Mouse (Mus musculus): ENCODE measurements around the gene Snx29. TPM values are rescaled to one million over a fixed set of nuclear protein-coding genes. Genes with fewer than 3 reads are reported as not detected.

The Snx29 gene
- polyA plus RNA-seq, 1 experiment from 2014 or later: 19.2 TPM

GRCm38 (mm10) chr16:11533441-11533840 is 210.7 kb downstream of the Snx29 start:
- ATAC-seq (ENCODE audit: low FRiP score): no peak
- WGBS: 70% methylated on average over 3 of the region's 3 CpGs

GRCm38 (mm10) chr16:11537663-11538062 is 215.0 kb downstream of the Snx29 start:
- no peak overlapping the region for H3K4me2 ChIP-seq (replicated peaks)
- no peak overlapping the region for H3K9ac ChIP-seq
- no peak overlapping the region for H3K27ac ChIP-seq
- H3K36me3 ChIP-seq: no peaks in the 10 kb centered on the region
- H3K4me3 ChIP-seq: no peak overlapping the region
- 0 out of 2 replicates have a peak, but pooled peaks cover 5% of the 10 kb centered on the region for H3K4me1 ChIP-seq
- no peaks in the 10 kb centered on the region for H3K9me3 ChIP-seq (replicated peaks)
- ATAC-seq (ENCODE audit: low FRiP score): no peak
- WGBS: 51% methylated on average over 5 of the region's 5 CpGs
- no peaks in the 10 kb centered on the region for H3K27me3 ChIP-seq

More at GRCm38 (mm10) chr16:11533441-11533840, 210.7 kb downstream of the Snx29 start:
- Histone ChIP-seq H3K9me3 (replicated peaks) (no peaks in the 10 kb centered on the region), H3K36me3 (0 out of 2 replicates have a peak, but pooled peaks cover 3% of the 10 kb centered on the region), H3K9ac (no peak overlapping the region), H3K4me2 (replicated peaks) (no peak overlapping the region), H3K27ac (no peak overlapping the region), H3K4me1 (peaks cover 5% of the 10 kb centered on the region; the same call in 1 of the 2 replicates), H3K4me3 (no peak overlapping the region), H3K27me3 (no peaks in the 10 kb centered on the region)

GRCm38 (mm10) chr16:11538191-11538590 is 215.5 kb downstream of the Snx29 start:
- Histone ChIP-seq H3K27ac (no peak overlapping the region), H3K4me2 (replicated peaks) (no peak overlapping the region), H3K4me3 (no peak overlapping the region), H3K36me3 (no peaks in the 10 kb centered on the region), H3K9me3 (replicated peaks) (no peaks in the 10 kb centered on the region), H3K27me3 (no peaks in the 10 kb centered on the region), H3K4me1 (peaks cover 5% of the 10 kb centered on the region; the same call in 1 of the 2 replicates), H3K9ac (no peak overlapping the region)
- ATAC-seq (ENCODE audit: low FRiP score): no peak
- 54% methylated on average over 3 of the region's 3 CpGs for WGBS

- Histone ChIP-seq H3K4me1 (peaks cover 5% of the 10 kb centered on the region; the same call in 1 of the 2 replicates), H3K36me3 (no peaks in the 10 kb centered on the region), H3K27ac (no peak overlapping the region), H3K4me3 (no peak overlapping the region), H3K4me2 (replicated peaks) (no peak overlapping the region), H3K9ac (no peak overlapping the region), H3K9me3 (replicated peaks) (no peaks in the 10 kb centered on the region), H3K27me3 (no peaks in the 10 kb centered on the region)
- no peak for ATAC-seq (ENCODE audit: low FRiP score)
These were observed 218.3 kb downstream of the Snx29 start for GRCm38 (mm10) chr16:11540961-11541360.

- Histone ChIP-seq H3K4me3 (no peak overlapping the region), H3K9me3 (replicated peaks) (no peaks in the 10 kb centered on the region), H3K36me3 (no peaks in the 10 kb centered on the region), H3K9ac (no peak overlapping the region), H3K4me2 (replicated peaks) (no peak overlapping the region), H3K4me1 (peaks cover 5% of the 10 kb centered on the region; the same call in 1 of the 2 replicates), H3K27ac (no peak overlapping the region), H3K27me3 (no peaks in the 10 kb centered on the region)
- no peak for ATAC-seq (ENCODE audit: low FRiP score)
- whole genome bisulfite sequencing: 94% methylated on average over 7 of the region's 7 CpGs
These were observed 219.1 kb downstream of the Snx29 start for GRCm38 (mm10) chr16:11541769-11542168.

- no peak for ATAC-seq (ENCODE audit: low FRiP score)
These were observed 227.5 kb downstream of the Snx29 start for GRCm38 (mm10) chr16:11550043-11550725.

GRCm38 (mm10) chr16:11561714-11562113 is 239.0 kb downstream of the Snx29 start:
- Histone ChIP-seq H3K27me3 (no peaks in the 10 kb centered on the region), H3K27ac (no peak overlapping the region), H3K9me3 (replicated peaks) (no peaks in the 10 kb centered on the region), H3K9ac (no peak overlapping the region), H3K4me1 (peaks cover 2% of the 10 kb centered on the region; the same call in 1 of the 2 replicates), H3K36me3 (no peaks in the 10 kb centered on the region), H3K4me3 (no peak overlapping the region), H3K4me2 (replicated peaks) (no peak overlapping the region)
- ATAC-seq (ENCODE audit: low FRiP score): no peak
- WGBS: 70% methylated on average over 2 of the region's 2 CpGs

More at GRCm38 (mm10) chr16:11550043-11550725, 227.5 kb downstream of the Snx29 start:
- 90% methylated on average over 8 of the region's 8 CpGs for WGBS
- no peak overlapping the region for H3K4me2 ChIP-seq (replicated peaks)
- no peak overlapping the region for H3K4me3 ChIP-seq
- H3K27me3 ChIP-seq: no peaks in the 10 kb centered on the region
- no peaks in the 10 kb centered on the region for H3K4me1 ChIP-seq
- no peaks in the 10 kb centered on the region for H3K9me3 ChIP-seq (replicated peaks)
- H3K36me3 ChIP-seq: no peaks in the 10 kb centered on the region
- no peak overlapping the region for H3K27ac ChIP-seq
- H3K9ac ChIP-seq: no peak overlapping the region

GRCm38 (mm10) chr16:11563846-11564245 is 241.1 kb downstream of the Snx29 start:
- no peaks in the 10 kb centered on the region for H3K27me3 ChIP-seq
- no peak overlapping the region for H3K4me2 ChIP-seq (replicated peaks)
- H3K4me3 ChIP-seq: no peak overlapping the region
- H3K9ac ChIP-seq: no peak overlapping the region
- 61% methylated on average over 4 of the region's 4 CpGs for WGBS
- H3K36me3 ChIP-seq: no peaks in the 10 kb centered on the region
- ATAC-seq (ENCODE audit: low FRiP score): no peak
- peaks cover 2% of the 10 kb centered on the region; the same call in 1 of the 2 replicates for H3K4me1 ChIP-seq
- no peak overlapping the region for H3K27ac ChIP-seq
- no peaks in the 10 kb centered on the region for H3K9me3 ChIP-seq (replicated peaks)

- no peaks in the 10 kb centered on the region for H3K36me3 ChIP-seq
These were observed 242.4 kb downstream of the Snx29 start for GRCm38 (mm10) chr16:11565126-11565525.

GRCm38 (mm10) chr16:11567594-11567993 is 244.9 kb downstream of the Snx29 start:
- WGBS: 87% methylated on average over 3 of the region's 3 CpGs
- no peak overlapping the region for H3K4me2 ChIP-seq (replicated peaks)
- peaks cover 2% of the 10 kb centered on the region; the same call in 1 of the 2 replicates for H3K4me1 ChIP-seq

More at GRCm38 (mm10) chr16:11565126-11565525, 242.4 kb downstream of the Snx29 start:
- H3K4me3 ChIP-seq: no peak overlapping the region
- no peaks in the 10 kb centered on the region for H3K27me3 ChIP-seq
- no peak overlapping the region for H3K9ac ChIP-seq
- no peak overlapping the region for H3K4me2 ChIP-seq (replicated peaks)
- peaks cover 2% of the 10 kb centered on the region; the same call in 1 of the 2 replicates for H3K4me1 ChIP-seq
- H3K27ac ChIP-seq: no peak overlapping the region
- no peak for ATAC-seq (ENCODE audit: low FRiP score)
- 87% methylated on average over 11 of the region's 11 CpGs for WGBS
- H3K9me3 ChIP-seq (replicated peaks): no peaks in the 10 kb centered on the region

GRCm38 (mm10) chr16:11568095-11568494 is 245.4 kb downstream of the Snx29 start:
- 74% methylated on average over 4 of the region's 4 CpGs for WGBS

More at GRCm38 (mm10) chr16:11567594-11567993, 244.9 kb downstream of the Snx29 start:
- no peaks in the 10 kb centered on the region for H3K9me3 ChIP-seq (replicated peaks)
- ATAC-seq (ENCODE audit: low FRiP score): no peak
- H3K9ac ChIP-seq: no peak overlapping the region
- peaks cover 4% of the 10 kb centered on the region; the same call in 1 of the 2 replicates for H3K36me3 ChIP-seq
- H3K27ac ChIP-seq: no peak overlapping the region
- no peak overlapping the region for H3K4me3 ChIP-seq
- H3K27me3 ChIP-seq: no peaks in the 10 kb centered on the region

GRCm38 (mm10) chr16:11568601-11569000 is 245.9 kb downstream of the Snx29 start:
- H3K9me3 ChIP-seq (replicated peaks): no peaks in the 10 kb centered on the region
- H3K4me3 ChIP-seq: no peak overlapping the region
- H3K9ac ChIP-seq: no peak overlapping the region
- peaks cover 4% of the 10 kb centered on the region; the same call in 1 of the 2 replicates for H3K36me3 ChIP-seq
- no peak overlapping the region for H3K4me2 ChIP-seq (replicated peaks)
- no peak overlapping the region for H3K27ac ChIP-seq
- peaks cover 2% of the 10 kb centered on the region; the same call in 1 of the 2 replicates for H3K4me1 ChIP-seq
- no peaks in the 10 kb centered on the region for H3K27me3 ChIP-seq
- no peak for ATAC-seq (ENCODE audit: low FRiP score)

More at GRCm38 (mm10) chr16:11568095-11568494, 245.4 kb downstream of the Snx29 start:
- peaks cover 2% of the 10 kb centered on the region; the same call in 1 of the 2 replicates for H3K4me1 ChIP-seq
- no peak for ATAC-seq (ENCODE audit: low FRiP score)
- no peak overlapping the region for H3K27ac ChIP-seq
- H3K4me2 ChIP-seq (replicated peaks): no peak overlapping the region
- H3K9me3 ChIP-seq (replicated peaks): no peaks in the 10 kb centered on the region
- no peaks in the 10 kb centered on the region for H3K27me3 ChIP-seq
- no peak overlapping the region for H3K9ac ChIP-seq
- no peak overlapping the region for H3K4me3 ChIP-seq
- peaks cover 4% of the 10 kb centered on the region; the same call in 1 of the 2 replicates for H3K36me3 ChIP-seq
